Mouse (Mus musculus) T-helper 2 cell (primary cell): ENCODE measurements around the gene Ppp1r7.
"Not testable (repeated sequence)": the region's sequence is repeated elsewhere in the genome, so short reads cannot be mapped to it uniquely, and the experiment has no call there.

Experiments
- in situ Hi-C: fragments of 300-600 bp; cut with MboI, MseI; formaldehyde crosslinking; loops from one replicate; pipeline ENCODE4 v1.15.1; 2025; ENCODE audit warnings: high pct_unique_total_duplicates

Ppp1r7 gene

GRCm38 (mm10) chr1:93342648-93343503 lies at the start of gene Ppp1r7, which contains the start of gene Pask:
Gene Ppp1r7 (plus strand): TSS chr1:93342854.
Gene Pask (minus strand): TSS chr1:93343482.
- in situ Hi-C loops: no loop called here

GRCm38 (mm10) chr1:93294491-93294890 lies 48.2 kb upstream of the Ppp1r7 start:
- in situ Hi-C loops: not testable (repeated sequence)

- in situ Hi-C loops: no loop called here
Observed at GRCm38 (mm10) chr1:93299791-93300190, 42.9 kb upstream of the Ppp1r7 start.

DNA sequence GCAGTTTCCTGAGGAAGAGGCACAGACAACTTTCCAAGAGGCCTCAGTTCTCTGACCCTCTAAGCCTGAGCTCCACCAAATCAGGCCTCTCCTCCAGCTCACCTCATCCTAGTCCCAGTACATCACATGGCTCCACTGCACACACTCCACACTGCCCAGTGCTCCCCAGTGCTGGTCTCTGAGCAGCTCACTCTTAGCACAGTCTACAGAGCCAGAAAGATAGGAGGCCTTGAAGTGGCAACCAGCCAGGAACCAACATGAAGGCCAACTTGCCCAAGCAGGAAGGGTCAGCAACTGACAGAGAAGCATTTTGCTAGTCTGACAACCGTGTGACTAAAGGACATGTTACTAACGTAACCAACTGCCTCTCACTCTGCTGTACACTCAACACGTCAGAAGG lies 42.1 kb upstream of the Ppp1r7 start:
- in situ Hi-C loops: no loop called here

GRCm38 (mm10) chr1:93305581-93306337 lies 36.9 kb upstream of the Ppp1r7 start, which contains the start of gene Mterf4:
Gene Mterf4 (minus strand): TSS chr1:93305915.
- in situ Hi-C loops: no loop called here

DNA sequence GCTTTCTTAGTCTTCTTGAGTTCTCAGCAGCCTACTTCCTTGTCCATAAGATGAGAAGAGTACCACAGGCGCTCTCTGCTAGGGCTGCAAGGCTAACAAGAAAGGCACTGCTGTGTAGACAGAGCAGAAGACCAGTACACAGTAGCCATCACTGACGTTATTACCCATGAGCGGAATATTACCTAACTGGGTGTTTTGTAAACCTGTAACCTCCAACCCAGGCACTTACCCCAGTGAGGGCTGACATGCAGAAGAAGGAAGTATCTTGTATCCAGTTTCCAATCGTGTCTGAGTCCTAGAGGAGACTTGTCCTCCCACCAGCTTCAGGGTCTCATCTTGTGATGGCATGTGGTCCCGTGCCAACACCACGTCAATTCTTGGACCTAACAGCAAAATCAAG lies 18.7 kb upstream of the Ppp1r7 start:
- in situ Hi-C loops: no loop called here

DNA sequence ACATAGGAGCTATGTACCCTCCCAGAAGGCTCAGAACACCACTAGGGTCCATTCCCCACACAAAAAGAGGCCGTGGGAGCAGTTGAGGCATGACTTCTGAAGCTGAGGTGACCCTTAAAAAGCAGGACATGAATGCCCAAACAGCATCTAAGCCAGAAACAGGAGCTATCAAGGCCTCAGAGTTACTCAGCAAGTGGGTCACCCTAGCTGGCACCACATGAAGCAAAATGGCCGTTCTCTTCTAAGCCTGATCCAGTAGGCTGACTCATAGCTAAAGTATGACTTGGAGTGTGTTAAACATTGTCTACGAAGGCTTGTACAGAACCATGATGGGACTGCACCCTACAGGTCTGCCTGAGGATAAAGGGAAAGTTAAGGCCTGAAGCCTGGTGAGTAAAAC lies 16.2 kb upstream of the Ppp1r7 start:
- in situ Hi-C loops: no loop called here

- in situ Hi-C loops: no loop called here
Observed at GRCm38 (mm10) chr1:93334621-93335020, 8.0 kb upstream of the Ppp1r7 start.

GRCm38 (mm10) chr1:93343504-93344047 lies 922 bp downstream of the Ppp1r7 start:
- in situ Hi-C loops: no loop called here

- in situ Hi-C loops: no loop called here
Observed at GRCm38 (mm10) chr1:93347176-93347575, 4.5 kb downstream of the Ppp1r7 start.

DNA sequence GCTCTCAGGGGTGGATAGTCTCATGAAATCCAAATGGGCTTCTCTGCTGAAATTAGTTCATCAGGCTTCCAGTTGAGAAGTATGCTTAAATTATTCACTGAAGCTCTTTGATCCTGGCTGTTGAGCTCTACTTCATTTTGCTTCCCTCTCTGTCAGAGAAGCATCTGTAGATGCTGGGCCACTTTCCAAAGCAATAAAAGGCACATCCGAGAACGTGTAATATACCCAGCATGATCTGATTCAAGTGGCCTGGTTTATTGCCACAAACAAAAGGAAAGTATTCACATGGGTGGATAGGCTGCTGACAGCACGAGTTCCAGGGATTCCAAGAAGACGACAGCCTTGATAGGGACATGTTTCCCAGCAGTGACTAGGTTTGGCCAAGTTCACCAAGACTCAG lies 7.0 kb downstream of the Ppp1r7 start:
- in situ Hi-C loops: loop anchor here (5.0 kb wide), 1 partner anchor 63 kb away; no protein-coding TSS in a partner anchor

GRCm38 (mm10) chr1:93352724-93353123 lies 10.1 kb downstream of the Ppp1r7 start:
- in situ Hi-C loops: loop anchor here (5.0 kb wide), 1 partner anchor 60 kb away; no protein-coding TSS in a partner anchor

GRCm38 (mm10) chr1:93362661-93363060 lies 20.0 kb downstream of the Ppp1r7 start:
- in situ Hi-C loops: no loop called here

DNA sequence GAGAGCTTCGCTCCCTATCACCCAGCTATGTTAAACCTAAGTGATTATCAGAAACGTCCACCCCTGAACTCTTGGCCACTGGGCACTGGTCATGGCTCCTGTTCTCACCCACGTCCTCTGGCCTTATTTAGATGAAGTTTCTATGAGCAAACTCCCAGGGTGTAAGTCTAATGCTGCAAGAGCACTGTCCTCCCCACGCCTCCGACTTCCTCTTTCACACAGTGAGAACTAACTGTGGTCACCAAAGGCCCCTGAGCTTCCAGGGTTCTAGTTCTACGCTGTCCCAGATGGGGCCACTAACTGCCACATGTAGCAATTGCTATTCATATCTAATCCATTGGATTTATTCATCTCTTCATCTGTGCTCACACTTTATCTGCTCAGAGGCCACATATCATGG lies 23.0 kb downstream of the Ppp1r7 start:
- in situ Hi-C loops: no loop called here

DNA sequence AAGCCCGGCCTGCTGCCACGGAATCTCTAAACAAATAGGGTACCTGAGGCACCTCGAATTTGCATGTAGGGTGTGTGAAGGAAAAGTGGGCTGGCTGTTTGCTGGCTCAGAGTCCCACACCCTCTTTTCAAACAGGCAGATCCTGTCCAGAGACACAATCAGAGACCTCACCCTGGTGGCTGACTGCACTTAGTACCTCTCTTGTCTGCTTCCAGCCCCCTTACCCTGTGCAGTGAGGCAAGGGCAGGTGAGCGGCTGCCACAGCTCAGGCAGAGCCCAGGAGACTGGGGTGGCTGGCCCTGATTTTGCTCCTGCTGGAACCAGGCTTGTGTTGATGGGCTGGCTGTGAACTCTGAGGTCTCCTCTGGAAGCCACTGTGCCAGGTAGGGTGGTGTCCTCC lies 31.0 kb downstream of the Ppp1r7 start, which contains the start of gene Ano7:
Gene Ano7, plus strand, starts transcription at position 266 of the 400 bp plus-strand sequence.
- in situ Hi-C loops: no loop called here

DNA sequence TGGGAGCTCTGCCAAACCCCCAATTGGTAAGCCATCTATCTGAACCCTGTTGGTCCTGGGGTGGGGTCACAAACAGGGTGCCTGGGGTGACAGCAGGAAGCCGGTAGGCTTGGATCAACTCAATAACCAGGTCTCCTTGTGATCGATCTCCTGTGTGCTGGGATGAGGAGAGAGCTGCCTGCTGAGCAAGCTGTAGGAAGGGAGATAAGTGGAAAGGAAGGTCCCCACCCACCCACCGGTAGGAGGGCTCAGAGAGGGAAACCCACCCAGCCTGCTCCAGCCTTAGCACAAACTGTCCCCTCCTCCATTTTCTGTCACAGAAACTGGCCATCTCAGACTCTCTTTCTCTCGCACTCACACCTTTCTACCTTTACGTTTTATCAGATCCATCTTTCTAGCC lies 34.7 kb downstream of the Ppp1r7 start:
- in situ Hi-C loops: no loop called here

GRCm38 (mm10) chr1:93379117-93379516 lies 36.5 kb downstream of the Ppp1r7 start:
- in situ Hi-C loops: no loop called here

DNA sequence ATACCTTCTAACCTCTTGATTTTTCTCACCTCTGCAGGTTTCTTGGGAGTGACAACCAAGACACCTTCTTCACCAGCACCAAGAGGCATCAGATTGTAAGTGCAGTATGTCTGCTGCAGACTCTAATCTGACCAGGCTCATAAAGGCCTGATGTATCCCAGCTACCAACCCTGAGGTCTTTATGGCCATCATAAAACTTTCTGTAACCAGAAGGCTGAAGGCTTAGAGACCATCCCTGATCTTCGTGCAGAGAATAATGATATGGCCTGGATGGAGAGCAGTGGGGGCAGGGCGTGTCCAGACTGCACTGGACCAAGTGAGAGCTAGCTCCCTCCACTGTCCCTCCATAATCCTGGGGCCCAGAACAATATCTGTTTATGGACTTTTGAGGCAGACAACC lies 44.5 kb downstream of the Ppp1r7 start:
- in situ Hi-C loops: no loop called here

- in situ Hi-C loops: no loop called here
Observed at GRCm38 (mm10) chr1:93388906-93389305, 46.3 kb downstream of the Ppp1r7 start.

- in situ Hi-C loops: no loop called here
Observed at GRCm38 (mm10) chr1:93401191-93402052, 58.8 kb downstream of the Ppp1r7 start.

DNA sequence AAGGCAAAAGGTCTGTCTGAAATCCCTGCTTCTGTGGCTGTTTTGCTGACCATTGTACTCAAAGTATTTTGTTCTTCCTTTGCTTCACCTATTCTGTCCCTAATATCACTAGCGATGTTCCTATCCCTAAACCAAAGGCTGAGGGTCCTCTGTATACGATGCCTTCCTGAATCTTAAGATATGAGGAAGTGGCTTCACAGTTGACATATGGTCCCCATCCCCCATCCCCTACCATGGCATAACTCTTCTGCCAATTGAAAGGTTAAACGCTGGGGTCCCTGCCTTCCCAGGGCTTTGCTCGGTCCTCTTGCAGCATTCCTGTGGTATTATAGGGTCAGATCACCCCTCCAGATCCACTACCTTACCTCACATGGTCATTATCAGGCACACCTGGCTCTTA lies 60.7 kb downstream of the Ppp1r7 start:
- in situ Hi-C loops: no loop called here
